Comparison of ENCODE assay signal across 8 mouse cellular contexts in the genomic region with DNA sequence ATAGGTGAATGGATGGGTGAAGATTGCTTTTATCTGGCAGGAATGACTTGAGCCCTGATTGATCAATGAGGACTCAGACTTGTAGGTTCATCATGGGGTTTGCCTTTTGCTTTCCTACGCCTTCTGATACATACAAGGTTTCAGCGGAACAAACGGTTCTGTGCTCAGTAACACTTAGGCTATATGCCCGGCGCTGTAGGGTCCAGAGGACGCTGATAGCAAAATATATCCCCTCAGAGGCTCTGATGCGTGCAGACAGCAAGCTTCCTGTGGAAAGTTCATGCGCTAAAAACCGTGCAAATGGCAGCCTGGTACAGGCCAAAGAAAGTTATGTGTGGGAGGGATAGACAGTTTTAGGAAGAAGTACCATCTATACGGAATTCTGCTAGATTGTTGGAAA. TPM values are rescaled to one million over a fixed set of nuclear protein-coding genes. Genes with fewer than 3 reads are reported as not detected.
DNase-seq lines count a peak whose midpoint lies in the region; ATAC-seq and TF ChIP-seq lines count a peak whose summit lies in the region.

No protein-coding gene starts in this region.

- H3K9me3 ChIP-seq in neural tube, embryonic 11.5 days (ENCODE audit: control insufficient read depth, low read length), result no peaks in the 10 kb centered on the region
- H3K9me3 ChIP-seq in embryonic facial prominence, embryonic 13.5 days, result no peaks in the 10 kb centered on the region
- no peaks in the 10 kb centered on the region for H3K9me3 ChIP-seq in intestine, embryonic 16.5 days (ENCODE audit: control insufficient read depth, low read length)

- TF ChIP-seq CTCF in olfactory bulb, adult 2 months (IDR thresholded peaks at IDR 0.05; ENCODE audit: insufficient read depth, low read depth, low read length), result no peak

- peak overlapping the region; percentile 76 for H3K4me3 ChIP-seq in neural tube, embryonic 11.5 days (ENCODE audit: low read depth, low read length)
- peak overlapping the region; percentile 90 for H3K4me3 ChIP-seq in embryonic facial prominence, embryonic 13.5 days
- peak overlapping the region; percentile 91 for H3K4me3 ChIP-seq in intestine, embryonic 16.5 days (ENCODE audit: low read length)
- peak overlapping the region; percentile 7; the same call in 1 of the 2 replicates for H3K4me3 ChIP-seq in olfactory bulb, adult 2 months (ENCODE audit: insufficient read depth, low read depth, low read length)

- 0 out of 2 replicates have a peak, but pooled peaks cover 2% of the 10 kb centered on the region for H3K4me1 ChIP-seq in neural tube, embryonic 11.5 days (ENCODE audit: control insufficient read depth, insufficient read depth, low read length)
- peaks cover 8% of the 10 kb centered on the region; the same call in 1 of the 2 replicates for H3K4me1 ChIP-seq in embryonic facial prominence, embryonic 13.5 days
- no peaks in the 10 kb centered on the region for H3K4me1 ChIP-seq in intestine, embryonic 16.5 days (ENCODE audit: control insufficient read depth, insufficient read depth, low read length)
- 0 out of 2 replicates have a peak, but pooled peaks cover 2% of the 10 kb centered on the region for H3K4me1 ChIP-seq in olfactory bulb, adult 2 months (ENCODE audit: control insufficient read depth, insufficient read depth, low read length)

- no peak overlapping the region for H3K27ac ChIP-seq in neural tube, embryonic 11.5 days (ENCODE audit: low read depth, low read length)
- no peak overlapping the region for H3K27ac ChIP-seq in embryonic facial prominence, embryonic 13.5 days
- no peak overlapping the region for H3K27ac ChIP-seq in intestine, embryonic 16.5 days (ENCODE audit: low read length)
- no peak overlapping the region for H3K27ac ChIP-seq in olfactory bulb, adult 2 months (ENCODE audit: insufficient read depth, low read depth, low read length)

- WGBS in neural tube, embryonic 11.5 days, result 38% methylated on average over 10 of the region's 10 CpGs
- 35% methylated on average over 10 of the region's 10 CpGs for WGBS in embryonic facial prominence, embryonic 13.5 days
- WGBS in intestine, embryonic 16.5 days, result 35% methylated on average over 10 of the region's 10 CpGs
- 38% methylated on average over 10 of the region's 10 CpGs for WGBS in olfactory bulb, adult 2 months

- no peaks in the 10 kb centered on the region for H3K27me3 ChIP-seq in neural tube, embryonic 11.5 days (ENCODE audit: control insufficient read depth, insufficient read depth, low read length)
- H3K27me3 ChIP-seq in embryonic facial prominence, embryonic 13.5 days, result peaks cover 2% of the 10 kb centered on the region; the same call in 1 of the 2 replicates
- no peaks in the 10 kb centered on the region for H3K27me3 ChIP-seq in intestine, embryonic 16.5 days (replicated peaks; ENCODE audit: control insufficient read depth, insufficient read depth, low read length)

- H3K9ac ChIP-seq in neural tube, embryonic 11.5 days (ENCODE audit: low read length), result peak overlapping the region; percentile 64
- H3K9ac ChIP-seq in embryonic facial prominence, embryonic 13.5 days, result peak overlapping the region; percentile 82
- 0 out of 2 replicates have a peak overlapping the region, but pooled peaks have one; percentile 86 for H3K9ac ChIP-seq in intestine, embryonic 16.5 days (ENCODE audit: low read depth, low read length)

- no peaks in the 10 kb centered on the region for H3K36me3 ChIP-seq in neural tube, embryonic 11.5 days (ENCODE audit: control insufficient read depth, insufficient read depth, low read length)
- H3K36me3 ChIP-seq in embryonic facial prominence, embryonic 13.5 days, result no peaks in the 10 kb centered on the region
- H3K36me3 ChIP-seq in intestine, embryonic 16.5 days (ENCODE audit: control insufficient read depth, insufficient read depth, low read length), result no peaks in the 10 kb centered on the region

- ATAC-seq in neural tube, embryonic 11.5 days (ENCODE audit: insufficient read depth, low FRiP score, low TSS enrichment), result no peak
- ATAC-seq in embryonic facial prominence, embryonic 13.5 days (ENCODE audit: insufficient number of reproducible peaks, insufficient read depth, low FRiP score, low TSS enrichment, low read depth), result no peak
- no peak for ATAC-seq in intestine, embryonic 16.5 days

- no peak for TF ChIP-seq POLR2A in olfactory bulb, adult 2 months (IDR thresholded peaks at IDR 0.05; ENCODE audit: insufficient read depth, low read depth, low read length)

- peak overlapping the region; percentile 90 for H3K4me2 ChIP-seq in neural tube, embryonic 11.5 days (ENCODE audit: low read depth)
- peak overlapping the region; percentile 73 for H3K4me2 ChIP-seq in embryonic facial prominence, embryonic 13.5 days
- H3K4me2 ChIP-seq in intestine, embryonic 16.5 days (ENCODE audit: low read depth, low read length), result peak overlapping the region; percentile 79

- no peak for DNase-seq in neural tube, embryonic 11.5 days (ENCODE audit: low spot score)
- DNase-seq in neural tube, embryonic 10.5 days (ENCODE audit: extremely low spot score, low spot score), result no peak
- no peak for DNase-seq in adrenal gland, adult 18-20 months (ENCODE audit: low spot score in 2 of 2)
- no peak for DNase-seq in embryo, embryonic 10.5 days (ENCODE audit: low spot score)
- no peak for DNase-seq in spleen, adult 12 weeks (ENCODE audit: low spot score)

RNA-seq across cellular contexts. Expression of a gene that starts 1.0 kb away (rescaled TPM):
- polyA plus RNA-seq in neural tube, embryonic 11.5 days (2014; fragmentation: Nextera tagmentation; extraction: Ambion mirVana), result 15.7 and 15.8 TPM in 2 replicates
- polyA plus RNA-seq in embryonic facial prominence, embryonic 13.5 days (2015; fragmentation: Nextera tagmentation; extraction: Ambion mirVana), result 14.9 and 17.6 TPM in 2 replicates
- 30.3 and 33.4 TPM in 2 replicates for polyA plus RNA-seq in intestine, embryonic 16.5 days (2015; fragmentation: Nextera tagmentation; extraction: Ambion mirVana)
- not detected in 2 replicates for polyA plus RNA-seq in olfactory bulb, adult 2 months (2012; ENCODE audit: insufficient read depth, insufficient read length, low replicate concordance, missing spikeins)
- 100 to 1,000 TPM in 1 of 2 experiments, 10 to 100 TPM in 1; 93.0 to 102 TPM for total RNA-seq in adrenal gland, adult 18-20 months (2021)

Comparison
In these comparisons a context has a peak if more than half of its experiments do, and no peak if none do; other contexts are left out.
1. H3K4me3 ChIP-seq: peak in every context shown above with its lines; median percentile 91 in intestine, embryonic 16.5 days; 90 in embryonic facial prominence, embryonic 13.5 days; 76 in neural tube, embryonic 11.5 days; 7 in olfactory bulb, adult 2 months.